Mouse (Mus musculus) heart, postnatal 0 days (tissue): ENCODE measurements around the gene Kbtbd12. TPM values are rescaled to one million over a fixed set of nuclear protein-coding genes. Genes with fewer than 3 reads are reported as not detected.
A peak's percentile ranks its signal among the peaks of the same experiment; 100 is the strongest.

Experiments used
- ATAC-seq: fragments of 200-750 bp; cut with Nextera tagmentation; 2 replicates; pipeline ENCODE4 v1.8.0; 2017; ENCODE audit warnings: low read depth, moderate number of reproducible peaks, moderate library complexity; ENCODE audit not compliant: insufficient read depth
- DNase-seq: peaks from one replicate; pipeline ENCODE4 v3.0.0-alpha.2; 2016; ENCODE audit warnings: low spot score
- H3K27ac ChIP-seq: fragments of 300-500 bp; sonication (generic); 2 replicates; pipeline ENCODE4 v1.5.1; 2014; ENCODE audit warnings: low read depth, mild to moderate bottlenecking
- H3K27me3 ChIP-seq: fragments of 300-500 bp; sonication (generic); 2 replicates; pipeline ENCODE4 v1.6.1; 2014; ENCODE audit warnings: low read length, mixed read lengths; ENCODE audit not compliant: control insufficient read depth, insufficient read depth
- H3K36me3 ChIP-seq: fragments of 300-500 bp; sonication (generic); replicated peaks from 2 replicates; pipeline ENCODE4 v1.6.1; 2014; ENCODE audit warnings: low read length, mixed read lengths; ENCODE audit not compliant: control insufficient read depth, insufficient read depth
- H3K4me1 ChIP-seq: fragments of 300-500 bp; sonication (generic); 2 replicates; pipeline ENCODE4 v1.6.1; 2014; ENCODE audit warnings: antibody characterized with exemption; ENCODE audit not compliant: control insufficient read depth, insufficient read depth
- H3K4me2 ChIP-seq: fragments of 300-500 bp; sonication (generic); 2 replicates; pipeline ENCODE4 v1.6.1; 2014; ENCODE audit warnings: low read depth, mild to moderate bottlenecking, low read length, moderate library complexity
- H3K4me3 ChIP-seq: fragments of 300-500 bp; sonication (generic); 2 replicates; pipeline ENCODE4 v1.5.1; 2014; ENCODE audit warnings: low read depth, low read length
- H3K9ac ChIP-seq: fragments of 300-500 bp; sonication (generic); replicated peaks from 2 replicates; pipeline ENCODE4 v1.6.1; 2014; ENCODE audit warnings: low read depth, low read length, mixed read lengths
- H3K9me3 ChIP-seq: fragments of 300-500 bp; sonication (generic); replicated peaks from 2 replicates; pipeline ENCODE4 v1.6.1; 2016; ENCODE audit warnings: low read length; ENCODE audit not compliant: control insufficient read depth
- CTCF ChIP-seq: IDR thresholded peaks from 2 replicates; pipeline ENCODE4 v1.5.1; 2016; ENCODE audit warnings: antibody characterized with exemption, control low read depth, low read depth
- EP300 ChIP-seq: IDR thresholded peaks from 2 replicates; pipeline ENCODE4 v1.6.1; 2016; ENCODE audit warnings: antibody characterized with exemption, low read depth
- WGBS: fragments of 180-500 bp; shearing (Covaris S2); extraction: QIAGEN DNeasy Blood & Tissue Kit; methylation state at CpG from one replicate; pipeline ENCODE4 v1.1.7; 2014; 5-methylcytosine and 5-hydroxymethylcytosine counted together
- polyA plus RNA-seq: library from polyadenylated mRNA; unstranded; fragments of >200 nt; fragmentation: Nextera tagmentation; extraction: Ambion mirVana; gene quantifications from 2 replicates; pipeline ENCODE4 v1.2.1, GENCODE M21; 2015
- total RNA-seq: library from RNA; depleted of rRNA; stranded (reverse); fragments of >200 nt; gene quantifications from 2 replicates; pipeline ENCODE4 v1.2.3, GENCODE M21; 2014; ENCODE audit warnings: low replicate concordance

Kbtbd12 gene
- total and polyA plus RNA-seq, 2 experiments from 2014 or later = 46.4 to 52.1 TPM

DNA sequence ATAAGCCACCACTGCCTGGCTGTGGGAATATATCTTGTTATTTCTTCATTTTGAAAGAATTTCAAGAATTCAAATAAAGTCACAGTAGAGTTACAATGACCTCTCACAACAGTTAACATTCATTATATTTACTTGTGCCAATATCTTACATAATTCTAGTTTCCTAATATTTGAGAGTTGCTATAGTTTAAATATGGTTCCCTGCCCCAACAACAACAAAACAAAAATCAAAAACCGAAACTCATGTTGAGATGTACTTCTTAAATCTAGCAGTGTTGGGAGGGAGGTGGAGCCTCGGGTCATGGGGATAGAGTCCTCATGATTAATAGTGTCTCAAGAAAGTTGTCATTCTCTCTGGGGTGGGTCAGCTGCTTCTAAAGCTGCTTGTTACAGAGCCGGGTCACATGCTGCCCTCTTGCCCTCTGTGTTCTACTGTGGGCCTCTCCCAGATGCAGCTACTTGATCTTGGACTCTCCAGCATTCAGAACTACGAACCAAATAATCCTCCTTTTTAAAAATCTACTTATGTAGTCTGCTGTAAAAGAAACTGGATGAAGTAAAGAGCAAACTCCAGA is 3.7 kb upstream of the Kbtbd12 start:
- Histone ChIP-seq H3K27me3 (no peaks in the 10 kb centered on the region), H3K4me1 (no peaks in the 10 kb centered on the region; the same call in 1 of the 2 replicates), H3K9ac (no peak overlapping the region), H3K4me2 (no peak overlapping the region), H3K27ac (no peak overlapping the region), H3K4me3 (no peak overlapping the region), H3K9me3 (peaks cover 7% of the 10 kb centered on the region), H3K36me3 (no peaks in the 10 kb centered on the region)
- DNase-seq (no peak), ATAC-seq (no peak)
- 76% methylated on average over 4 of the region's 4 CpGs for WGBS
- TF ChIP-seq CTCF = no peak
- no peak for TF ChIP-seq EP300

DNA sequence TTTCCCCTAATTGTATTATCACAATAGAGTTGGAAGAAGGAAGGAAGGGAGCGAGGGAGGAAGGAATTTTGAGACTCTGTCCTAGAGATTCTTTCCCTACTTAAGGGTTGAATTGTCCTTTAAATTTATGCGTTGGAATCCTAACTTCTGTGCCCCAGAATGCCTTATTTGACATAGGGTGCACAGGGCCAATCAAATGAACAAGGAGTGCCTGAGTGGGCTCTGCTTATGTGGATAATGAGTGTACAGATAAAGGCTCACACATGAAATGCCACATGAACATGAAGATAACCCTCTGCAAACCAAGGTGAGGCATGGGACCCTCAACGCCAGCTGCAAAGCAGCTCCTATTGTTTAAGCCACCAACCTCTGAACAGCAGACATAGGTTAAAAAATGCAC is 2.6 kb upstream of the Kbtbd12 start:
- WGBS = 29% methylated on average over 3 of the region's 3 CpGs
- Histone ChIP-seq H3K27ac (0 out of 2 replicates have a peak overlapping the region, but pooled peaks have one; percentile 32), H3K27me3 (no peaks in the 10 kb centered on the region), H3K4me2 (peak overlapping the region; percentile 46), H3K4me1 (no peaks in the 10 kb centered on the region; the same call in 1 of the 2 replicates), H3K9me3 (peaks cover 7% of the 10 kb centered on the region), H3K36me3 (no peaks in the 10 kb centered on the region), H3K9ac (no peak overlapping the region), H3K4me3 (no peak overlapping the region)
- DNase-seq = no peak
- no peak for ATAC-seq
- TF ChIP-seq EP300 = no peak
- no peak for TF ChIP-seq CTCF

DNA sequence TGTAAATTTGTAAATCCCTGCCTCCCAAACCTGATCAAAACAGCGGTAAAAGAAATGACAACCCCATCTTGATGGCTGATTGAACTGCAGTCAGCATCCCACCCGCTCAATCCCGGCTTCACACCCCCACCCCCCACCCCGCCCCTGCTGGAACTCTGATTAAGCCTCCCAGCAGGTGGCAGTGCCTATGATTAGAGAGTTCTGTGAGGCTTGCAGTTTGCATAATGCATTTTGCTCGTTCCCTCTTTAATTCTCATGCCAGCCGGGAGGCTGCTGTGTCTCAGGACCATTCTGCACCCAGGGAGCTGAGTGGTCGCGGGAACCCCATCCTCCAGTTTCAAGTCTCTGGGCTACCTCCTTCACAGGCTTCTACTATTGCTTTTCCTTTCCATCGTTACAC is 2.2 kb upstream of the Kbtbd12 start:
- 2% methylated on average over 9 of the region's 9 CpGs for WGBS
- Histone ChIP-seq H3K4me3 (no peak overlapping the region), H3K27ac (peak overlapping the region; percentile 26), H3K9me3 (peaks cover 7% of the 10 kb centered on the region), H3K4me2 (peak overlapping the region; percentile 46), H3K4me1 (no peaks in the 10 kb centered on the region; the same call in 1 of the 2 replicates), H3K36me3 (no peaks in the 10 kb centered on the region), H3K27me3 (no peaks in the 10 kb centered on the region), H3K9ac (no peak overlapping the region)
- ATAC-seq (no peak), DNase-seq (peak; percentile 44)
- TF ChIP-seq CTCF (peak; percentile 38), EP300 (no peak)

DNA sequence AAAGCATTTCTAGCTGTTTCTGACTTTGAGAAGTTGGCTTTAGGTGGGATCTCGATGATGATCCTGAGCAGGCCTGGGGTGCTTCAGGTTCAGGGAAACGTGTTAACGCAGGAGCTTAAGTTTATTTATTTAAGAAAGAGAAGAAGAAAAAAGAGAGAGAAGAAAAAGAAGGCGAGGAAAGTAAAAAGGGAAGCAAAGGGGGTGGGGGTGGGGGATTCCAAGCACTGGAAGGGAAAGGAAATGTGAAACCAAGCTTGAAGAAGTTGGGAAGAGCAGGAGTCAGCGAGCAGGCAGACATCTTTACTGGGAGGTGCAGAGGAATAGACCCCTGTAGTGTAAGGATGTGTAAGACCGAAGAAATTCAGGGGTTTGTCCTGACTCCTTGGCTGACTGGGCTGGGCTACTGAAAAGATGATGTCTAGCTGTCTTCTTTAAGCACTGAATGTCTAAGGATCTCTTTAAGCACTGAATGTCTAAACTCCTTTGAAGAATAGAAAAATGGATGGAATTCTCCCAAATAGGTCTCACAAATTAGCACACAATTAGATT is 1.7 kb upstream of the Kbtbd12 start:
- WGBS = 33% methylated on average over 6 of the region's 6 CpGs
- H3K36me3 ChIP-seq = no peaks in the 10 kb centered on the region
- peaks cover 7% of the 10 kb centered on the region for H3K9me3 ChIP-seq
- no peak overlapping the region for H3K4me3 ChIP-seq
- no peaks in the 10 kb centered on the region; the same call in 1 of the 2 replicates for H3K4me1 ChIP-seq
- H3K9ac ChIP-seq = no peak overlapping the region
- no peak for TF ChIP-seq CTCF
- no peak for TF ChIP-seq EP300
- H3K27ac ChIP-seq = peak overlapping the region; percentile 26; the same call in 1 of the 2 replicates
- H3K4me2 ChIP-seq = no peak overlapping the region
- H3K27me3 ChIP-seq = no peaks in the 10 kb centered on the region
- ATAC-seq (no peak), DNase-seq (no peak)

DNA sequence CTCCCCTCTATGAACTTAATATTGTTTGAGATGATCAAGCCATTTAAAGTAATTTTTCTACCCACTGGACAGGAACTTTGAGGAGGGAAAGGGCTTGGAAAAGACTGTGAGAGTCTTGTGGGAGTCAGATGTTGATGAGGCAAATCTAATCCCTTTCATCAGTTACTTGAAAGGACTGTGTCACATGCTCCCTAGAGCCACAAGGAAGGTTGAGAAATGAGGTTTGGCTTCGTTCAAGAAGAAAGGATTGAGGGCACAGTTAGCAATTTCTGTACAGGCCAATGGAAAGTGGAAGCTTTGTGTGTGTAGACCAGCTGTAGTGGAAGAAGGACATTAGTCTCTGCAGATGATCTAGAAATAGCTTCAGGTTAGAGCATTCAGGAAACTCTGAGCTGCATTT is 1.2 kb upstream of the Kbtbd12 start:
- no peaks in the 10 kb centered on the region for H3K36me3 ChIP-seq
- DNase-seq = no peak
- H3K4me1 ChIP-seq = no peaks in the 10 kb centered on the region; the same call in 1 of the 2 replicates
- no peak overlapping the region for H3K9ac ChIP-seq
- no peaks in the 10 kb centered on the region for H3K27me3 ChIP-seq
- no peak for TF ChIP-seq CTCF
- no peak for TF ChIP-seq EP300
- 58% methylated on average over 1 of the region's 1 CpGs for WGBS
- H3K9me3 ChIP-seq = peaks cover 7% of the 10 kb centered on the region
- no peak for ATAC-seq
- 0 out of 2 replicates have a peak overlapping the region, but pooled peaks have one; percentile 26 for H3K27ac ChIP-seq
- H3K4me2 ChIP-seq = no peak overlapping the region
- H3K4me3 ChIP-seq = no peak overlapping the region
